Mouse (Mus musculus): ENCODE data around the gene Pik3cd.
A peak's percentile ranks its signal among the peaks of the same experiment; 100 is the strongest.

Gene Pik3cd

GRCm38 (mm10) chr4:149684841-149685623, 17.3 kb downstream of the Pik3cd start:
- DNase-seq: no peak

- no peak for DNase-seq
Measured at GRCm38 (mm10) chr4:149683875-149684274, 18.5 kb downstream of the Pik3cd start.

- DNase-seq: peak; percentile 30
Measured at GRCm38 (mm10) chr4:149679056-149679770, 23.2 kb downstream of the Pik3cd start.

GRCm38 (mm10) chr4:149678006-149678405, 24.4 kb downstream of the Pik3cd start:
- peak; percentile 12 for DNase-seq

- peak; percentile 56 for DNase-seq
Measured at GRCm38 (mm10) chr4:149675378-149676261, 26.8 kb downstream of the Pik3cd start.

GRCm38 (mm10) chr4:149674814-149675377, 27.5 kb downstream of the Pik3cd start:
- no peak for DNase-seq

GRCm38 (mm10) chr4:149672747-149673146, 29.6 kb downstream of the Pik3cd start:
- no peak for DNase-seq

GRCm38 (mm10) chr4:149671175-149671574, 31.2 kb downstream of the Pik3cd start:
- no peak for DNase-seq

GRCm38 (mm10) chr4:149665692-149666090, 36.7 kb downstream of the Pik3cd start:
- DNase-seq: no peak

- DNase-seq: no peak
Measured at GRCm38 (mm10) chr4:149665016-149665691, 37.2 kb downstream of the Pik3cd start.

- no peak for DNase-seq
Measured at GRCm38 (mm10) chr4:149663849-149664503, 38.4 kb downstream of the Pik3cd start.

- DNase-seq: no peak
Measured at GRCm38 (mm10) chr4:149661967-149662589, 40.3 kb downstream of the Pik3cd start.

GRCm38 (mm10) chr4:149660598-149660997, 41.8 kb downstream of the Pik3cd start:
- no peak for DNase-seq

- DNase-seq: no peak
Measured at GRCm38 (mm10) chr4:149659495-149660116, 42.8 kb downstream of the Pik3cd start.

- DNase-seq: peak; percentile 17
Measured at GRCm38 (mm10) chr4:149657858-149658416, 44.4 kb downstream of the Pik3cd start.

- peak; percentile 39 for DNase-seq
Measured at GRCm38 (mm10) chr4:149654232-149654631, 48.1 kb downstream of the Pik3cd start.

GRCm38 (mm10) chr4:149650493-149651193, 51.7 kb downstream of the Pik3cd start:
- DNase-seq: peak; percentile 84

GRCm38 (mm10) chr4:149648031-149648805, 54.2 kb downstream of the Pik3cd start:
- no peak for DNase-seq

GRCm38 (mm10) chr4:149645761-149646160, 56.6 kb downstream of the Pik3cd start:
- DNase-seq: no peak

Measured in kidney, adult 9 months (tissue).